Mouse (Mus musculus) yolk sac, embryonic 10.5 days (tissue): ENCODE data around the gene Auts2.

Experiments
- DNase-seq: peaks from one replicate; pipeline ENCODE4 v3.0.0-alpha.2; 2017; ENCODE audit warnings: low spot score

Auts2 gene

DNA sequence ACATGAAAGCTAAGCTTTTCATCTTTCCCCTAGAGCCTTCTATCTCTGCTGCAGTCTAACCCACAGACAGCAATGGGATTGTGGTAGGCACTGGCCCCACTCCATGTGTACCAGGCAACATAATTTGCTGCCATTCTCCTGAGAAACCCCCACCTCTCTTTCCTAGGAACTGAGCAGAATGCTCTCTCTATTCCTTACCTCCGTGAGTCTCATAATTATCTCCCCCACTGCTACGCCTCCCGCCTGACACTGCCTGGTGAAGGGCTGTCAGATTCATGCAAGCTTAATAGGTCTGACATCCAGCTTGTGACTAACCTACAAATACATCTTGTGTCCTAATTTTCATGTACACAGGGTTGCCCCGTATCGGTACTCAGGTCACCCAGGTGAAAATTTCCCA lies 744.8 kb downstream of the Auts2 start:
- DNase-seq, result no peak

GRCm38 (mm10) chr5:131797044-131797443 lies 746.1 kb downstream of the Auts2 start:
- no peak for DNase-seq

DNA sequence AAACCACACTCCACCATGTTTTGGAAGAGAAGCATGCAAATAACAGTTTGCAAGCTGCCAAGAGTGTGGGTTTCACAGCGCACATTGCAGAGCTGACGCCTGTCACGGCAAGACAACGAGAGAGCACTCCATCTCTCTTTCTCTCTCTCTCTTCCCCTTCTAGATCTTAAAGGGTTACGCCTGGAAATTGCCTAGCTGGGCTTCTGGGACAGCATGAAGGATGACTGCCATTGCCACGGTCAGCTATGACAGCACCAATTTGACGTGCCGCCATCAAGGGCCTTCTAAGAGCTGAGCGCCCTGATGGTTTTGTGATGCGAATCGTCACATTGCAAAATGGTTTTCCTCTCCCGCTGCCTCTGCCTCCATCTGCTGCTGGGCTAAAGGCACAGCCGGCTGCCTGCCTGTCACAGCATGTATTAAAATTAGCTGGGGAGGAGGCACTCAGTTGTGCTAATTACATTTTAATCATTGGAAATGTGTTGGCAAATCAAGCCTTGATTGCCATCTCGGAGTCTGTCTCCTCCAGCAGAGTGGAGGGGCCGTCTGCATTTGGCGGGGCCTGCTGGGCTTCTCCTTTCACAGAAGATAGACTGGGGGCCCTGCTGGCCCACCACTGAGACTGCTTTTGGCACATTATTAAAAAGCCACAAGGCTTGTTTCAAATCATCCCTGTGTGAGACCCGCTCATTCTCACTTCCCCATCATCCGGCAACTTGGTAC lies 748.6 kb downstream of the Auts2 start:
- DNase-seq, result no peak

GRCm38 (mm10) chr5:131789601-131790000 lies 753.5 kb downstream of the Auts2 start:
- DNase-seq, result no peak

DNA sequence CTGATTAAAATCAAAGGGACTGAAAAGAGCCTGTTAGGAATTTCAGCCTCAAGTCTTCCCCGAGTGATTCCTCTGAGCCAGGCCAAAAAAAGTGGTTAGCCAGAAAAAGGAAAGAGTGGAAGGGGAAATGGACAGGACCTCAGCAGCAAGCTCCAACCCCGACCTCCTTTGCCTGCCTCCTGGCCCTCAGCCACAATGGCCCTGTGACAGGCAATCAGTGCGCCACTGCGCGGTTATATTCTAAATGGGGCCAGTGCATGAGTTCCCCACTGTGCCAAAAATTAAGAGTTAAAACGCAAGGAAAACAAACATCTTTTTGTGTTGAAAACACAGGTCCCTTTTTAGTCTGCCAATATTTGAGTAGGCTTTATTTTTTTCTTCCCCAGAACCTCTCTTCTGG lies 755.1 kb downstream of the Auts2 start:
- no peak for DNase-seq

DNA sequence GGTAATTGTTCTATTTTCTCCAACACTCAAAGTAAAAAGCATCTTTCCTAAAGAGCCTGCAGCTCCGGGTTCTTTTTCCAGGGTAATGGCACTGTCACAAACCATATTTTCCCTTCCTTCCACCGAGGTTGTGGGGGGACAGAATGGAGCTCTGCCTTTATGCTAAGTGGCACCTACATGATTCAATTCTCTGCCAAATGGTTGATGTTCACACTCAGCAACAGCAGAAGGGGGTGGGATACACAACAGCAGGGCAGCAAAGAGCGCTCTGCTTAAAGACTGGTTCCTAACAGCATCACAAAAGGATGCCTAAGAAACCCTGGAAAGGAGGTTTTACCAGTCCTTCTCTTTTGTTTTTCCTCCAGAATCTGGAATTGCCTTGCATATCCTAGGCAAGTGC lies 759.9 kb downstream of the Auts2 start:
- DNase-seq, result no peak

- DNase-seq, result no peak
Observed at GRCm38 (mm10) chr5:131781063-131781462, 762.1 kb downstream of the Auts2 start.

DNA sequence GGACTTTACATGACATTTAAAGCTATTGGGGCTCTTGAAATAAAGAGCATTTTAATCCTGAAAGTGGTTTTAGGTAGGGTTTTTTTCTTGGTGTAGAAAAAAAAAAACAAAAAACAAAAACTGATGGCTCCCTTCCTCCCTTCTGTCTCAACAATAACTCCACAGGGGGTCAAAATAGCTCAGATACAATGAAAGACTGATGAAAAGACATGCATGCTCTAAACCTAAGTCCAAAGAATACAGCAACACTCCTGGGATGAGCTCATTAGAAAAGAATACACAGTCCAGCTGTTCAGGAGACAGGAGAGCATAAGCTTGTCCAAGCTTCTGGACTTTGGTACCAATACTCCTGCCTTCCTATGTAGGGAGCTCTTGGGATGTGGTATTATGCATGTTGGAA lies 764.0 kb downstream of the Auts2 start:
- no peak for DNase-seq

DNA sequence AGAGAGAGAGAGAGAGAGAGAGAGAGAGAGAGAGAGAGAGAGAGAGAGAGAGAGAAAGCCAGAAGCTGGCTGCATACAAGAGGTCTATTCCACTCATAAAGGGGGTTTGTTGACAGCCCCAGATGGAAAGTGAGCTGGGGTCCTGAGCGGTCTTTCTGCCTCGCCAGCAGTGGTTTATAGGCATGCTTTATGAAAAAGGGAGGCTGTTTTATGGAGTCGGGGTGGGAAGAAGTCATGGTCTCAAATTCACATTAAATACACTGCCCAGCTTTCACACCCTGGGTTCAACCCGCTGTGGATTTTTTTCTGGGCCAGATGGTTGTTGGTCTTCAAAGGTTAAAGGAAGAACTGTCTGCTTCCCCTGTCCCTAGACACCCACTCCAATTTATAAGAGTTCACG lies 767.5 kb downstream of the Auts2 start:
- DNase-seq, result no peak

DNA sequence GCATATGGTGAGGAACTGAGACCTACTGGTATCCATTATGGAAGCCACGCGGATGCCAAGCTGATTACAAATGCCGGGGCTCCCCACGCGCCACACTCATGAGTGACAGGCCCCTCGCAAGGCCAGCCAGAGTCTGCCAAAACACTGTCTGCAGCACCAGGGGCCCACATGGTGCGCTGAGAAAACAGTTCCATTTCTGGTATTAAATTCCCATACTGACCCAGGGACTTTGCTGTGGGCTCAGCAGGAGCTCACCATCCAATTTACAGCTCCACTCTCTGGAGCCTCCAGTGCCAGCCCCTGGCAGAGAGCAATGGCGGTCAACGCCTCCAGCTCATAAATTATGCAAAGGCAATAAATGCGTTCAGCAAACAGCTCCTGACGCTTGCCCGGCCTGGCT lies 767.9 kb downstream of the Auts2 start:
- DNase-seq, result no peak

DNA sequence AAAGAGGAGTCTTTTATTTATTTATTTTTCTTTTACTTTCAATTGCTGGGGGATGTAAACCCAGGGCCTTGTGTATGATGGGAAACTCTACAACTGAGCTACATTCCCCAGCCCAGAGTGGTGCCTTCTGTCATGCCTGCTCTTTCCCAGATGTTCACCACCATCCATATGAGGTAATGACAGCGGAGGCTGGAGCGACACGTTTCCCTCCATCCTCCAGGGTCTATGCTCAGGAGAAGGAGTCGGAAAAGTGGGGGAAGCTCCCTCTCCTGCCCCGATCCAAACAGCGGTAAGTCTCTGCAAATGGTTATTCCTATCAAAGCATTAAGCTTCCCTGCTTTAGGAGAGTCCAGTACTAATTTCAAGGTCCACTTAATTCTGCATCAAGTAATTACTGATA lies 768.4 kb downstream of the Auts2 start:
- DNase-seq, result no peak

DNA sequence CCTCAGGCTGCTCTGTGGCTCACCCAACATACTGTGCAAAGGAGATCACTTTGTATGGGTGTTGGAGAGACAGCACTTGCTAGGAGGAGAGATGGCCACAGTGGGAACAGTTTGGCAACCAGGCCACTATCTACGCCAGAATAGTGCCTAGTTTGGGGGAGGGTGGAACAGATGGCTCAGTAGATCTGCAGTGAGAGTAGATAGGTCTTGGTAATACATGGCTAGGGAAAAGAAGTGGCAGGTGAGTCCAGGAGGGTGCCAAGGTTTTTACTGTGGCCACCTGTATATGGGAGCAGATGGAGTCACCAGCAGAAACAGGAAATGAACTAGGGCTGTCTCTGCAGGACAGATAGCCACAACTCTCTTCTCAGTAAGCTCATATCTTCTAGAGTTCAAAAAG lies 770.5 kb downstream of the Auts2 start:
- no peak for DNase-seq

DNA sequence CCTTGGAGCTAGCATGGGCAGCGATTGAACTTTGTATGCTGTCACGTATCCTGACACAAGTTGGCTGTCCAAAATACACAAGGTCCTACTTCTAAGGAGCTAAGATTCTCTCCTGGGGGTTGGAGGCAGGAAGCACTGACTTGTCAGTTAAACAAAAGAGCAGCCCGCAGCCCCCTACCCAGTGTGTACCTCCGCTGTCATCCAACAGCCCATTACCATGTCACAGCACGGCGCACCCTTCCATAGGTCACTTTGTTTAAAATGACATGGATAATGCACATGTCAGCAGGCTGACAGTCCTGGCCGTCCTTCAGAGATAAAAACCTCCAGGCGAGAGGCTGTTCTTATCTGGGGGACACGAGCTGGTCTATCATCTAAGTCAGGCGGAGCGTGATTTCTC lies 773.9 kb downstream of the Auts2 start:
- no peak for DNase-seq

DNA sequence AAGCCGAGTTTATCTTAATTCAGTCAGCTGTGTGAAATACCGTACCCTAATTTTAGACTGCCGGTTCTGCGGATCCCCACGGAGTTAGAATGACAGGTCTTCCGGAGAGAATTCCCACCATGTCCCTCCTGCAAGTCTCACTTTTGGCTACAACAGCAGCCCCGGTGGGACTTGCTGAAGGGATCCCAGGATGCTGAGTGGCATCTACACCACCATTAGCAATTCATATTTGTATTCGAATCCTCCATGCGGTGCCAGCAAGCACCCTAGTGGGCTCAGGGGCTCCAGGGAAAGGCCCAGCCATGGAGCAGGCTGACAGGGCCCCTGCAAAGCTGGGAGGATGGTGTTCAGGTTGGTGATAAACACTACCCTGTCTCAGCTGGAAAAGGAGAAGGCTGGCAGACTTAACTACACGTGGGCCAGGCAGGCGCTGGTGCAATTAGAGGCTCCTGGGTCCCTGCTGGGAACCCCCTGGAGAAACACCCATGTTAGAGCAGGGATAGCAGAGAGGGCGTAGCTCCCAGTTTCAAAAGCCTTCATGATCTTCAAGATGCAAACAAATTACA lies 775.4 kb downstream of the Auts2 start:
- no peak for DNase-seq

DNA sequence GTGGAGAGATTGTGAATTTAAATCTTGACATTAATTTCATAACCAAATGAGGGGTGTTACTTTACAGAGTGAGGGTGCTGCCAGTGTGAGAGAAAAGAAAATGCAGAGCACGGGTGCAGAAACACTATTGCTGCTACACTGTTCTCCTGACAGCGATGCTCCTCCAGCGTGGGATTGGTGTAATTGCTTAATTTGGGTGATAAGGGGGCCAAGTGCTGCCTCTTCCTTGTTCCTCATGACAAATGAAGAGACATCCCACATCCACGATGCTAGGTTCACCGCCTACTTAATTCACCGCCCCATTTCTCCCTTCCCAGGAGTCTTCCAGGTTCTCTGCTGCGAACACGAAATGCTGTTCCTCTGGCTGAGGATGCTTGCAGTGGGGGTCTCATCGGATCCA lies 776.0 kb downstream of the Auts2 start:
- no peak for DNase-seq

- no peak for DNase-seq
Observed at GRCm38 (mm10) chr5:131759432-131759831, 783.7 kb downstream of the Auts2 start.

DNA sequence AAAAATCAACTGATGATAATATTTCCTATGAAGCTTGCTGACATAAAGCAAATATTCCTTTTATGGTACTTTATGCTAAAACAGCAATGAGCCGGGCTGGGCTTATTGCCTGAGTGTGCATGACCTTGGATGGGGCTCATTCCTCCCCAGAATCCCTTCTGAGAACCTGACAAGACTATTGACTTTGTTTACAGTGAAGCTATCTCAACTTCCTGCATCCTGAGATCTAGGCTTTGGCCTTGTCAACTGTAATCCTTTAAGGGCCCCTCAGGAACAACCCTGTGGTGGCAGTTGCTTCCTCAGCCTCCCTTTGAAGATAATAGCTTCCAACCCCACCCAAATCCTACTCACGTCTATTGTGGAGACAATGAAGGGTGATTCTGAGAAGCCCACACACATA lies 792.8 kb downstream of the Auts2 start:
- DNase-seq, result no peak

- no peak for DNase-seq
Observed at GRCm38 (mm10) chr5:131749211-131749610, 793.9 kb downstream of the Auts2 start.

DNA sequence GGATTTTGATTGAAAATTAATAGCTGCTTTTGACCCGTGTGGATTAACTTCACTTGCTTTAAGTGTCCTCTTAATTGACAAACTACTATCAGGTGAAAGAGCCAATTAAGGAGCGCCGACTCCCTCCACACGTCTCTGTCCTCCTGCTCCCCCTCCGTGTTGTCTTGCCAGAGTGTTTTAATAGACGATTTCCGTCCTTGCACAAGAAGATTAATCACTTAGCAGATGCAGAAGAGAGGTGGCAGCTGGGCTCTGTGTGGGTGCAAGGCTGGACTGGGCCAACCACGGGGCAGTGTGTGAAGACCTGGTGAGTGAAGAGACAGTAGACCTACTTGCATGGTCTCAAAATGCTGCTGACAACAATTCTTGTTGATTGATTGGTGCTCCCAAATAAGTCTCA lies 800.1 kb downstream of the Auts2 start:
- no peak for DNase-seq

GRCm38 (mm10) chr5:131737476-131737875 lies 805.7 kb downstream of the Auts2 start:
- DNase-seq, result no peak

GRCm38 (mm10) chr5:131733324-131733660 lies 809.9 kb downstream of the Auts2 start:
- no peak for DNase-seq

DNA sequence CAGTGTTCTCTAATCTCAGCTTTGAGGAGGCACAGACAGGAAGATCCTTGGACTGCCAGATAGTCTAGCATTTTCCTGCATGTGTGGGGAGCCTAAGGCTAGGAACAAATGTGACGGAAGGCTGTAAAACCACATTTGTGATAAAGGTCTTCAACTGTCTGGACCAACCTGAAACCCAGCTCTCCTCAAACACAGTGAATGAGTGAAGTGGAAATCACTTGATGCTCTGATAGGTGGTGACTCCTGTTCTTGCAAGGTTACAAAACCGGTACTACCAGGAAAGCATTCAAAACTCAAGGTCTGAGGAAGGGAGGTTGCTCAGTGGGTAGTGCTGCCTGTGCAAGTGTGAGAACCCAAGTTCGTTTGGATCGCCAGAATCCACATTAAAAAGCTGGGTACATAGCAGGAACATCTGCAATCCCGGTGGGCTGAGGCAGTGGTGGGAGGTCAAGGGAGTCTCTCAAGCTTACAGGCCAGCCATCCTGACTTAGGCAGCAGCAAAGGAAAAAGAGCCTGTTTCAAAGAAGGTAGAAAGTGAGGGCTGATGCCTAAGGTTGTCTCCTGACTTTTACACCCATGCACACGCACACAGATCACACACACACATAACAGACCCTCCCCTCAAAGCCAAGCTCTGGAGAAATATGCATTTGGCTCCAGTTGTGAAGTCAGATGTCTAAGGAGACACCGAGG lies 810.4 kb downstream of the Auts2 start:
- DNase-seq, result no peak

DNA sequence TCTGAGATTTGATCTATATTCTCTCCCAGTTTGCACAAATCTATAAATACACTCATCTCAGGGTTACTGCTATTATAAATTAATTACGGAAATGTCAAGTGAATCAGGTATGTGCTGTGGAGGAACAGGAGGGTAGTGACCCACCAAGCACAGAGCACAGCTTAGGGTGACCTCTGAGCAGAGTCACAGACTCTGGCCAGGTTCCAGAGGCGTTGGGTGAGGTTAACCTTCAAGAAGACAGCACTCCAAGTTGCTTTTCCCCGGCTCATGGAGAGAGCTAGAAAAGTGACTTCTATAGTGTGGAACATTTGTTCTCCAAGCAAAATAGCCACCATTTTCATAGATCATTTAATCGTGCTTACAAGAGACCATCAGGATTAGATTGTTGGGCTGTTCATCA lies 813.7 kb downstream of the Auts2 start:
- DNase-seq, result no peak

GRCm38 (mm10) chr5:131727909-131728308 lies 815.2 kb downstream of the Auts2 start:
- DNase-seq, result no peak
